Mouse (Mus musculus): Measurements from ENCODE around the gene Mgll. TPM values are rescaled to one million over a fixed set of nuclear protein-coding genes. Genes with fewer than 3 reads are reported as not detected.

Mgll gene
- polyA plus RNA-seq, 1 experiment from 2014 or later, result 4.6 TPM

GRCm38 (mm10) chr6:88770300-88770904, 46.2 kb downstream of the Mgll start:
- 92% methylated on average over 17 of the region's 17 CpGs for WGBS
- no peak overlapping the region for H3K4me3 ChIP-seq (ENCODE audit: low read depth, low read length)
- H3K4me1 ChIP-seq (replicated peaks; ENCODE audit: control insufficient read depth, insufficient read depth, low read length), result no peaks in the 10 kb centered on the region
- H3K9me3 ChIP-seq (ENCODE audit: control insufficient read depth, low read length), result no peaks in the 10 kb centered on the region
- H3K9ac ChIP-seq (ENCODE audit: low read depth, low read length), result no peak overlapping the region
- ATAC-seq (ENCODE audit: low FRiP score) (no peak), DNase-seq (ENCODE audit: low spot score) (no peak)
- H3K27ac ChIP-seq (ENCODE audit: low read depth, low read length), result no peak overlapping the region
- H3K4me2 ChIP-seq (replicated peaks; ENCODE audit: low read depth, low read length), result no peak overlapping the region
- no peaks in the 10 kb centered on the region for H3K36me3 ChIP-seq (ENCODE audit: control insufficient read depth, insufficient read depth, low read length)
- no peaks in the 10 kb centered on the region for H3K27me3 ChIP-seq (ENCODE audit: control insufficient read depth, insufficient read depth, low read length)

GRCm38 (mm10) chr6:88770981-88771380, 46.8 kb downstream of the Mgll start:
- Histone ChIP-seq H3K4me2 (replicated peaks; ENCODE audit: low read depth, low read length) (no peak overlapping the region), H3K4me3 (ENCODE audit: low read depth, low read length) (no peak overlapping the region), H3K9ac (ENCODE audit: low read depth, low read length) (no peak overlapping the region), H3K9me3 (ENCODE audit: control insufficient read depth, low read length) (no peaks in the 10 kb centered on the region), H3K27ac (ENCODE audit: low read depth, low read length) (no peak overlapping the region), H3K4me1 (replicated peaks; ENCODE audit: control insufficient read depth, insufficient read depth, low read length) (no peaks in the 10 kb centered on the region), H3K36me3 (ENCODE audit: control insufficient read depth, insufficient read depth, low read length) (no peaks in the 10 kb centered on the region), H3K27me3 (ENCODE audit: control insufficient read depth, insufficient read depth, low read length) (no peaks in the 10 kb centered on the region)
- ATAC-seq (ENCODE audit: low FRiP score), result no peak
- no peak for DNase-seq (ENCODE audit: low spot score)
- WGBS, result 89% methylated on average over 5 of the region's 5 CpGs

- H3K27me3 ChIP-seq (ENCODE audit: control insufficient read depth, insufficient read depth, low read length), result no peaks in the 10 kb centered on the region
- 77% methylated on average over 13 of the region's 13 CpGs for WGBS
- no peak overlapping the region for H3K4me2 ChIP-seq (replicated peaks; ENCODE audit: low read depth, low read length)
- H3K4me1 ChIP-seq (replicated peaks; ENCODE audit: control insufficient read depth, insufficient read depth, low read length), result no peaks in the 10 kb centered on the region
- ATAC-seq (ENCODE audit: low FRiP score) (no peak), DNase-seq (ENCODE audit: low spot score) (no peak)
- no peak overlapping the region for H3K4me3 ChIP-seq (ENCODE audit: low read depth, low read length)
- no peaks in the 10 kb centered on the region for H3K36me3 ChIP-seq (ENCODE audit: control insufficient read depth, insufficient read depth, low read length)
- no peak overlapping the region for H3K27ac ChIP-seq (ENCODE audit: low read depth, low read length)
- H3K9ac ChIP-seq (ENCODE audit: low read depth, low read length), result no peak overlapping the region
- H3K9me3 ChIP-seq (ENCODE audit: control insufficient read depth, low read length), result no peaks in the 10 kb centered on the region
Observed at GRCm38 (mm10) chr6:88772041-88772440, 47.8 kb downstream of the Mgll start.

DNA sequence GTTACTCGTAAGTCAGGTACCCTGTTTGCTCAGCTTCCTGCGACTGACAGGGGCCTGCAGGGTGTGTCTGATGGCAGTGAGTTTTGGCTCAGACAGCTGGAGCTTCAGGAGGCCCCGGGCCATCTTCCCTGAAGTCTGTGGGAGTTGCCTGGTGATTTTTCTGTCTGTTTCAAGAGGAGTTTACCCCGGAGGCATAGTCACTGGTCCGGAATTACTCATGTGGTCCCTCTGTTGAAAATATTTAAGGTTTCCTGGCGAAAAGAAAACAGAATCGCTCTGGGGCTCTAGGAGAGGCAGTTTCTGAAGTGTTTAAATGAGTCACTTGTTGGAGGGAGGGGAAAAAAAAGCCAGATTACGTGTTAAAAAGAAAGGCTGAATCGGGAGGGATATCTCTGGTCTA, 49.8 kb downstream of the Mgll start:
- Histone ChIP-seq H3K27me3 (ENCODE audit: control insufficient read depth, insufficient read depth, low read length) (no peaks in the 10 kb centered on the region), H3K27ac (ENCODE audit: low read depth, low read length) (no peak overlapping the region), H3K4me2 (replicated peaks; ENCODE audit: low read depth, low read length) (no peak overlapping the region), H3K4me3 (ENCODE audit: low read depth, low read length) (no peak overlapping the region), H3K36me3 (ENCODE audit: control insufficient read depth, insufficient read depth, low read length) (no peaks in the 10 kb centered on the region), H3K9ac (ENCODE audit: low read depth, low read length) (no peak overlapping the region), H3K9me3 (ENCODE audit: control insufficient read depth, low read length) (no peaks in the 10 kb centered on the region), H3K4me1 (replicated peaks; ENCODE audit: control insufficient read depth, insufficient read depth, low read length) (no peaks in the 10 kb centered on the region)
- DNase-seq (ENCODE audit: low spot score), result no peak
- 77% methylated on average over 9 of the region's 9 CpGs for WGBS
- no peak for ATAC-seq (ENCODE audit: low FRiP score)

GRCm38 (mm10) chr6:88775267-88775666, 51.1 kb downstream of the Mgll start:
- DNase-seq (ENCODE audit: low spot score) (no peak), ATAC-seq (ENCODE audit: low FRiP score) (no peak)
- no peaks in the 10 kb centered on the region for H3K9me3 ChIP-seq (ENCODE audit: control insufficient read depth, low read length)
- no peaks in the 10 kb centered on the region for H3K4me1 ChIP-seq (replicated peaks; ENCODE audit: control insufficient read depth, insufficient read depth, low read length)
- no peaks in the 10 kb centered on the region for H3K36me3 ChIP-seq (ENCODE audit: control insufficient read depth, insufficient read depth, low read length)
- no peak overlapping the region for H3K4me2 ChIP-seq (replicated peaks; ENCODE audit: low read depth, low read length)
- H3K27me3 ChIP-seq (ENCODE audit: control insufficient read depth, insufficient read depth, low read length), result no peaks in the 10 kb centered on the region
- H3K27ac ChIP-seq (ENCODE audit: low read depth, low read length), result no peak overlapping the region
- no peak overlapping the region for H3K4me3 ChIP-seq (ENCODE audit: low read depth, low read length)
- WGBS, result 80% methylated on average over 13 of the region's 14 CpGs
- no peak overlapping the region for H3K9ac ChIP-seq (ENCODE audit: low read depth, low read length)

DNA sequence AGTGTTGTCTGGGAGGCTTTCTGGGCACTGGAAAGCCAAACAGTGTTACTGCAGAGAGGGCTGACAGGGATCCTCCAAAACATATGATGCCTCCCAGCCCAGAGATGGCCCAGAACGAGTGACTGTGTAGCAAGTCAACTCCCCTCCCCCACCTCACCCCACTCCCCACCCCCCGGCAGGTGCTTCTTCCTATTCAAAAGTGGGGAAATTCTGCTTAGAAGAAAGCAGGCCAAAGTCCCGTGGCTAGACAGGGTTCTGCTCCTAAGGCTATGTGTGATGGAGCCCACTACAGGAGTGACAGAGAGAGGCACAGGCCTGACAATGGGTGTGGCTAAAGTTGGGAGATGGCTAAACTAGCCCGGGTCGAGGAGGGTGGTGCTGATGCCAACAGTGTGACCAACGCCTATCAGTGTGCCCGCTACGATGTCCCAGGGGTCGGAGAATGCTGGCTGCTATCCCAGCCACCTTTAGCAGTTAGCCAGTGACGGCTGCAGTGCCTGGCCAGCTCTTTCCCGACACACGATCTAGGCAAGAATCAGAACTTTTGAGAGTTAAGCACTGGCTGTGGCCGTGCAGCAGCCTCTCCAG, 52.2 kb downstream of the Mgll start:
- Histone ChIP-seq H3K4me3 (ENCODE audit: low read depth, low read length) (no peak overlapping the region), H3K9me3 (ENCODE audit: control insufficient read depth, low read length) (no peaks in the 10 kb centered on the region), H3K27me3 (ENCODE audit: control insufficient read depth, insufficient read depth, low read length) (no peaks in the 10 kb centered on the region), H3K9ac (ENCODE audit: low read depth, low read length) (no peak overlapping the region), H3K4me2 (replicated peaks; ENCODE audit: low read depth, low read length) (no peak overlapping the region), H3K4me1 (replicated peaks; ENCODE audit: control insufficient read depth, insufficient read depth, low read length) (no peaks in the 10 kb centered on the region), H3K36me3 (ENCODE audit: control insufficient read depth, insufficient read depth, low read length) (no peaks in the 10 kb centered on the region), H3K27ac (ENCODE audit: low read depth, low read length) (no peak overlapping the region)
- DNase-seq (ENCODE audit: low spot score) (no peak), ATAC-seq (ENCODE audit: low FRiP score) (no peak)
- 69% methylated on average over 13 of the region's 13 CpGs for WGBS

- 75% methylated on average over 8 of the region's 8 CpGs for WGBS
- ATAC-seq (ENCODE audit: low FRiP score) (no peak), DNase-seq (ENCODE audit: low spot score) (no peak)
- H3K27me3 ChIP-seq (ENCODE audit: control insufficient read depth, insufficient read depth, low read length), result no peaks in the 10 kb centered on the region
- H3K4me1 ChIP-seq (replicated peaks; ENCODE audit: control insufficient read depth, insufficient read depth, low read length), result no peaks in the 10 kb centered on the region
- H3K36me3 ChIP-seq (ENCODE audit: control insufficient read depth, insufficient read depth, low read length), result no peaks in the 10 kb centered on the region
- no peak overlapping the region for H3K9ac ChIP-seq (ENCODE audit: low read depth, low read length)
- H3K4me2 ChIP-seq (replicated peaks; ENCODE audit: low read depth, low read length), result no peak overlapping the region
- no peaks in the 10 kb centered on the region for H3K9me3 ChIP-seq (ENCODE audit: control insufficient read depth, low read length)
- no peak overlapping the region for H3K4me3 ChIP-seq (ENCODE audit: low read depth, low read length)
- H3K27ac ChIP-seq (ENCODE audit: low read depth, low read length), result no peak overlapping the region
Observed at GRCm38 (mm10) chr6:88776964-88777363, 52.8 kb downstream of the Mgll start.

DNA sequence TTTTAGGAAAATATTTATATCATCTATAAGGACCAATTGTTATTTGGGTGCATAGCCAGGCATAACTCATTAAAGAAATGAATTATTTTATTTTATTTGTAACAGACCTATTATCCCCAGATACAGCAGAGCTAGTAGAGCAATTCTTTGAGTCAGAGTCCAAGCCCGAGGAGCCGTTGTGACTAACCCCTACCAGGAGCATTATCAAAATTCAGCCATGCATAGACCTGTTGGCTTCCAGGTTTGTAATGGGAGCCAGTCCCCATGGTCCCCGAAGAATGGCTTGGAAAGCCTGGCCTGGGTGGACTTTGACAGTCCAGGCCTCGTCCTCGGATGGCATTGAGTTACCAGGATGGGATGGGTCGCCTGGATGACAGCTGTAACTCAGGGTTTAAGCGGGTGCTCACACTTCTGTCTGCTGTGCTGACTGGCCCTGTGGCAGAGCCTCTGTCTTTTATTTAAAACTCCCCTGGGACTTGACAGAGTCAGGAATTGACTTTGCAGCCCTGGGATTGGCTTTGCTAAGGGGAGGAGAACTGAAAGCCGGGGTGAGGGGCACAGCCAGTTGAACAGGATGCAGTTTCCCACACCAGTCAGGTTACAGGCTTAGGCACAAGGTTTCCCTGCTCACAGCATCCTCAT, 54.0 kb downstream of the Mgll start:
- no peak for ATAC-seq (ENCODE audit: low FRiP score)
- H3K27me3 ChIP-seq (ENCODE audit: control insufficient read depth, insufficient read depth, low read length), result no peaks in the 10 kb centered on the region
- DNase-seq (ENCODE audit: low spot score), result no peak
- no peak overlapping the region for H3K27ac ChIP-seq (ENCODE audit: low read depth, low read length)
- no peaks in the 10 kb centered on the region for H3K4me1 ChIP-seq (replicated peaks; ENCODE audit: control insufficient read depth, insufficient read depth, low read length)
- 42% methylated on average over 8 of the region's 8 CpGs for WGBS
- H3K9ac ChIP-seq (ENCODE audit: low read depth, low read length), result no peak overlapping the region
- no peaks in the 10 kb centered on the region for H3K36me3 ChIP-seq (ENCODE audit: control insufficient read depth, insufficient read depth, low read length)
- H3K4me3 ChIP-seq (ENCODE audit: low read depth, low read length), result no peak overlapping the region
- H3K9me3 ChIP-seq (ENCODE audit: control insufficient read depth, low read length), result no peaks in the 10 kb centered on the region
- H3K4me2 ChIP-seq (replicated peaks; ENCODE audit: low read depth, low read length), result no peak overlapping the region

DNA sequence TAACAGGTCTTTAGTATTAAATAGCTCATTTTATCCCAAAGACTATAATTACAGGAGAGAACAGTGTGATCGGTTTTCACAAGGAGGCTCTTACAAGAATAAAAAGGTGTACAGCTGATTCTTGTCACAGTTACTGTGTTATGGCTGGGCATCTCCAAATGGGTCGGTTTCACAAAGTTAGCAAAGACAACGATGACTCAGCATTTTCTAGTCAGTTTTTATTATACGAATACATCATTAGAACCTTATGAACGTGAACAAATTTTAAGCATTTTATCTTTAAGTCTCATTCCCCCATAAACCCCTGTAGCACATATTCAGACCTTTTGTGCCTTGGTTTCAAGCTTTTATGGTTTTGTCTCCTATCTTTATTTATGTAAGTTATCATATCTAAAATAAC, 55.5 kb downstream of the Mgll start:
- H3K9me3 ChIP-seq (ENCODE audit: control insufficient read depth, low read length), result no peaks in the 10 kb centered on the region
- H3K27me3 ChIP-seq (ENCODE audit: control insufficient read depth, insufficient read depth, low read length), result no peaks in the 10 kb centered on the region
- no peak overlapping the region for H3K4me3 ChIP-seq (ENCODE audit: low read depth, low read length)
- H3K27ac ChIP-seq (ENCODE audit: low read depth, low read length), result no peak overlapping the region
- no peak overlapping the region for H3K4me2 ChIP-seq (replicated peaks; ENCODE audit: low read depth, low read length)
- WGBS, result 84% methylated on average over 5 of the region's 5 CpGs
- H3K9ac ChIP-seq (ENCODE audit: low read depth, low read length), result no peak overlapping the region
- no peak for DNase-seq (ENCODE audit: low spot score)
- no peaks in the 10 kb centered on the region; the same call in 1 of the 2 replicates for H3K4me1 ChIP-seq (replicated peaks; ENCODE audit: control insufficient read depth, insufficient read depth, low read length)
- no peaks in the 10 kb centered on the region for H3K36me3 ChIP-seq (ENCODE audit: control insufficient read depth, insufficient read depth, low read length)
- no peak for ATAC-seq (ENCODE audit: low FRiP score)
